Mouse (Mus musculus) heart, embryonic 14.5 days (tissue): ENCODE data around the gene Mgst2. TPM values are rescaled to one million over a fixed set of nuclear protein-coding genes. Genes with fewer than 3 reads are reported as not detected.

Experiments used
- ATAC-seq: fragments of 200-750 bp; cut with Nextera tagmentation; 2 replicates; pipeline ENCODE4 v1.8.0; 2017; ENCODE audit warnings: low read depth, moderate TSS enrichment; ENCODE audit not compliant: insufficient number of reproducible peaks, insufficient read depth, low FRiP score
- H3K27ac ChIP-seq, 2 experiments: fragments of 200-500 bp in 1 of 2; fragments of 300-500 bp in 1 of 2; sonication (generic) in 1 of 2; replicated peaks in 1 of 2; 2 replicates each; pipeline ENCODE4 v1.5.1; 2012 to 2014; ENCODE audit warnings: low read depth in 2 of 2, low read length in 2 of 2, control low read depth in 1 of 2, mild to moderate bottlenecking in 1 of 2, mixed read lengths in 1 of 2; ENCODE audit not compliant: control insufficient read depth in 1 of 2, insufficient read depth in 1 of 2
- H3K27me3 ChIP-seq: fragments of 300-500 bp; sonication (generic); 2 replicates; pipeline ENCODE4 v1.6.1; 2014; ENCODE audit warnings: mild to moderate bottlenecking, low read length, control low read depth; ENCODE audit not compliant: control insufficient read depth, insufficient read depth
- H3K36me3 ChIP-seq: fragments of 300-500 bp; sonication (generic); 2 replicates; pipeline ENCODE4 v1.6.1; 2014; ENCODE audit warnings: mild to moderate bottlenecking, control low read depth, low read length, mixed read lengths; ENCODE audit not compliant: control insufficient read depth, insufficient read depth
- H3K4me1 ChIP-seq, 2 experiments: fragments of 200-500 bp in 1 of 2; fragments of 300-500 bp in 1 of 2; sonication (generic) in 1 of 2; 2 replicates each; pipeline ENCODE4 v1.6.1; 2012 to 2014; ENCODE audit warnings: low read length in 2 of 2, control low read depth in 1 of 2, mixed read lengths in 1 of 2; ENCODE audit not compliant: control insufficient read depth in 2 of 2, insufficient read depth in 2 of 2
- H3K4me2 ChIP-seq: fragments of 300-500 bp; sonication (generic); 2 replicates; pipeline ENCODE4 v1.6.1; 2014; ENCODE audit warnings: mild to moderate bottlenecking, low read length
- H3K4me3 ChIP-seq, 2 experiments: fragments of 200-500 bp in 1 of 2; fragments of 300-500 bp in 1 of 2; sonication (generic) in 1 of 2; 2 replicates each; pipeline ENCODE4 v1.5.1; 2012 to 2014; ENCODE audit warnings: low read length in 2 of 2, mild to moderate bottlenecking in 2 of 2, control low read depth in 1 of 2, low read depth in 1 of 2, moderate library complexity in 1 of 2; ENCODE audit not compliant: control insufficient read depth in 1 of 2, insufficient read depth in 1 of 2
- H3K9ac ChIP-seq: fragments of 300-500 bp; sonication (generic); 2 replicates; pipeline ENCODE4 v1.6.1; 2014; ENCODE audit warnings: mild to moderate bottlenecking, low read length
- H3K9me3 ChIP-seq: fragments of 300-500 bp; sonication (generic); 2 replicates; pipeline ENCODE4 v1.6.1; 2016; ENCODE audit warnings: low read length, control low read depth; ENCODE audit not compliant: control insufficient read depth
- WGBS: fragments of 180-500 bp; shearing (Covaris S2); extraction: QIAGEN DNeasy Blood & Tissue Kit; methylation state at CpG from one replicate; pipeline ENCODE4 v1.1.7; 2014; 5-methylcytosine and 5-hydroxymethylcytosine counted together
- polyA plus RNA-seq: library from polyadenylated mRNA; unstranded; fragments of >200 nt; fragmentation: Nextera tagmentation; extraction: Ambion mirVana; gene quantifications from 2 replicates; pipeline ENCODE4 v1.2.1, GENCODE M21; 2014

Gene Mgst2
- polyA plus RNA-seq, 1 experiment from 2014 or later, result 5.1 TPM

GRCm38 (mm10) chr3:51700731-51701280 lies 40.6 kb downstream of the Mgst2 start:
- peak overlapping the region; percentile 23 to 38; a peak in 3 of 4 replicates for H3K4me3 ChIP-seq
- H3K36me3 ChIP-seq, result no peaks in the 10 kb centered on the region
- no peaks in the 10 kb centered on the region for H3K27me3 ChIP-seq
- no peaks in the 10 kb centered on the region for H3K9me3 ChIP-seq
- peak overlapping the region; percentile 49 to 58; a peak in 3 of 4 replicates for H3K27ac ChIP-seq
- 17% methylated on average over 15 of the region's 15 CpGs for WGBS
- H3K9ac ChIP-seq, result peak overlapping the region; percentile 61
- peak overlapping the region; percentile 76 for H3K4me2 ChIP-seq
- peaks cover 17% of the 10 kb centered on the region in 2 experiments for H3K4me1 ChIP-seq
- no peak for ATAC-seq

- Histone ChIP-seq H3K4me1 (peaks cover 17% of the 10 kb centered on the region in 2 experiments), H3K36me3 (no peaks in the 10 kb centered on the region), H3K9ac (peak overlapping the region; percentile 70), H3K27me3 (no peaks in the 10 kb centered on the region), H3K27ac (peak overlapping the region; percentile 58 to 74; a peak in 3 of 4 replicates), H3K4me2 (peak overlapping the region; percentile 76), H3K4me3 (peak overlapping the region; percentile 36 to 38), H3K9me3 (no peaks in the 10 kb centered on the region)
- peak; percentile 88 for ATAC-seq
- WGBS, result under 1% methylated on average over 27 of the region's 27 CpGs
Measured at GRCm38 (mm10) chr3:51701281-51701751, 41.2 kb downstream of the Mgst2 start.

GRCm38 (mm10) chr3:51701950-51702349 lies 41.8 kb downstream of the Mgst2 start:
- peak overlapping the region in 1 of 2 experiments; percentile 38; a peak in 2 of 4 replicates for H3K4me3 ChIP-seq
- H3K4me1 ChIP-seq, result peaks cover 17% of the 10 kb centered on the region in 2 experiments
- H3K27ac ChIP-seq, result peak overlapping the region in 1 of 2 experiments; percentile 74; a peak in 2 of 4 replicates
- no peaks in the 10 kb centered on the region for H3K36me3 ChIP-seq
- no peaks in the 10 kb centered on the region for H3K27me3 ChIP-seq
- H3K9ac ChIP-seq, result peak overlapping the region; percentile 70
- ATAC-seq, result no peak
- peak overlapping the region; percentile 76 for H3K4me2 ChIP-seq
- no peaks in the 10 kb centered on the region for H3K9me3 ChIP-seq
- WGBS, result 16% methylated on average over 13 of the region's 13 CpGs

GRCm38 (mm10) chr3:51702701-51703286 lies 42.6 kb downstream of the Mgst2 start:
- H3K4me3 ChIP-seq, result no peak overlapping the region

GRCm38 (mm10) chr3:51703478-51703877 lies 43.3 kb downstream of the Mgst2 start:
- Histone ChIP-seq H3K4me3 (no peak overlapping the region), H3K4me2 (no peak overlapping the region), H3K4me1 (peaks cover 22 to 26% of the 10 kb centered on the region in 2 experiments), H3K27me3 (no peaks in the 10 kb centered on the region), H3K27ac (no peak overlapping the region), H3K9me3 (no peaks in the 10 kb centered on the region), H3K9ac (no peak overlapping the region), H3K36me3 (no peaks in the 10 kb centered on the region)
- 87% methylated on average over 8 of the region's 8 CpGs for WGBS
- ATAC-seq, result no peak

More at GRCm38 (mm10) chr3:51702701-51703286, 42.6 kb downstream of the Mgst2 start:
- Histone ChIP-seq H3K4me2 (no peak overlapping the region), H3K27me3 (no peaks in the 10 kb centered on the region), H3K4me1 (peaks cover 17 to 19% of the 10 kb centered on the region in 2 experiments), H3K27ac (no peak overlapping the region), H3K9me3 (no peaks in the 10 kb centered on the region), H3K9ac (no peak overlapping the region), H3K36me3 (no peaks in the 10 kb centered on the region)
- no peak for ATAC-seq
- 87% methylated on average over 8 of the region's 8 CpGs for WGBS

- Histone ChIP-seq H3K4me1 (peaks cover 29 to 38% of the 10 kb centered on the region in 2 experiments), H3K36me3 (no peaks in the 10 kb centered on the region), H3K9me3 (no peaks in the 10 kb centered on the region), H3K27me3 (no peaks in the 10 kb centered on the region), H3K4me3 (no peak overlapping the region), H3K4me2 (no peak overlapping the region), H3K9ac (no peak overlapping the region), H3K27ac (no peak overlapping the region)
- no peak for ATAC-seq
- 87% methylated on average over 7 of the region's 7 CpGs for WGBS
Measured at GRCm38 (mm10) chr3:51705220-51705619, 45.1 kb downstream of the Mgst2 start.

- H3K4me2 ChIP-seq, result peak overlapping the region; percentile 76
- 36% methylated on average over 1 of the region's 1 CpGs for WGBS
- peak; percentile 19; the same call in 1 of the 2 replicates for ATAC-seq
- peak overlapping the region; percentile 99 for H3K27ac ChIP-seq
- H3K27me3 ChIP-seq, result no peaks in the 10 kb centered on the region
- no peak overlapping the region for H3K9ac ChIP-seq
- H3K9me3 ChIP-seq, result no peaks in the 10 kb centered on the region
- H3K36me3 ChIP-seq, result no peaks in the 10 kb centered on the region
- peaks cover 21 to 39% of the 10 kb centered on the region in 2 experiments for H3K4me1 ChIP-seq
- peak overlapping the region in 1 of 2 experiments; percentile 38; a peak in 1 of 4 replicates for H3K4me3 ChIP-seq
Measured at GRCm38 (mm10) chr3:51708375-51708745, 48.2 kb downstream of the Mgst2 start.
